Mouse (Mus musculus) neural tube, embryonic 11.5 days (tissue): ENCODE measurements around the gene Gm20388. TPM values are rescaled to one million over a fixed set of nuclear protein-coding genes. Genes with fewer than 3 reads are reported as not detected.

Experiments
- ATAC-seq: fragments of 200-750 bp; cut with Nextera tagmentation; 2 replicates; pipeline ENCODE4 v1.8.0; 2017; ENCODE audit warnings: moderate number of reproducible peaks, mild to moderate bottlenecking, moderate TSS enrichment, moderate library complexity; ENCODE audit not compliant: insufficient read depth, low FRiP score, low TSS enrichment
- DNase-seq: peaks from one replicate; pipeline ENCODE4 v3.0.0-alpha.2; 2015; ENCODE audit warnings: low spot score
- H3K27ac ChIP-seq: fragments of 300-500 bp; sonication (generic); 2 replicates; pipeline ENCODE4 v1.5.1; 2014; ENCODE audit warnings: low read depth, mild to moderate bottlenecking, low read length
- H3K27me3 ChIP-seq: fragments of 300-500 bp; sonication (generic); 2 replicates; pipeline ENCODE4 v1.6.1; 2014; ENCODE audit warnings: mild to moderate bottlenecking, low read length, mixed read lengths; ENCODE audit not compliant: control insufficient read depth, insufficient read depth
- H3K36me3 ChIP-seq: fragments of 300-500 bp; sonication (generic); 2 replicates; pipeline ENCODE4 v1.6.1; 2014; ENCODE audit warnings: mild to moderate bottlenecking, low read length, moderate library complexity, mixed read lengths; ENCODE audit not compliant: control insufficient read depth, insufficient read depth
- H3K4me1 ChIP-seq: fragments of 300-500 bp; sonication (generic); 2 replicates; pipeline ENCODE4 v1.6.1; 2014; ENCODE audit warnings: low read length, mixed read lengths; ENCODE audit not compliant: control insufficient read depth, insufficient read depth
- H3K4me2 ChIP-seq: fragments of 300-500 bp; sonication (generic); 2 replicates; pipeline ENCODE4 v1.6.1; 2014; ENCODE audit warnings: low read depth, mild to moderate bottlenecking, moderate library complexity
- H3K4me3 ChIP-seq: fragments of 300-500 bp; sonication (generic); 2 replicates; pipeline ENCODE4 v1.5.1; 2014; ENCODE audit warnings: low read depth, low read length
- H3K9ac ChIP-seq: fragments of 300-500 bp; sonication (generic); 2 replicates; pipeline ENCODE4 v1.6.1; 2014; ENCODE audit warnings: mild to moderate bottlenecking, low read length
- H3K9me3 ChIP-seq: fragments of 300-500 bp; sonication (generic); 2 replicates; pipeline ENCODE4 v1.6.1; 2016; ENCODE audit warnings: low read length; ENCODE audit not compliant: control insufficient read depth
- WGBS: fragments of 180-500 bp; shearing (Covaris S2); extraction: QIAGEN DNeasy Blood & Tissue Kit; methylation state at CpG from one replicate; pipeline ENCODE4 v1.1.7; 2014; 5-methylcytosine and 5-hydroxymethylcytosine counted together
- polyA plus RNA-seq: library from polyadenylated mRNA; unstranded; fragments of >200 nt; fragmentation: Nextera tagmentation; extraction: Ambion mirVana; gene quantifications from 2 replicates; pipeline ENCODE4 v1.2.1, GENCODE M21; 2014

Gene Gm20388
- polyA plus RNA-seq, 1 experiment from 2014 or later: not detected

DNA sequence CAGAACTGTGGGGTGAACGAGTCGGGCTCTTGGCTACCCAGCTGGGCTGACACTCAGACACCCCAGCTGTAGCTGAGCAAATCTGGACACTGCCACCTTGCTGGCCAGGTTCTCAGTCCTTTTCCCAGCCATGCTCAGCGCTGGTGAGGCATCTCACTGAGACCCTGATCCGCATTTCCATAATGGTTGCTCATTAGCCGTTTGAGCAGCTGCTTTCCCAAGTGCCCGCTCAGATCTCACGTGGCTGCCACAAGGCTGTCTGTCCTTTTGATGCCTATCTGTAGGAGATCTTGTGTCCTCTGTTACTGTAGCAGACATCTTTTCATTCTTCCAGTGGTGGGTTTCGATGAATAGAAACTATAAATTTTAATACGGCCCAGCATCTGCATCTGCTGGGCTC lies 3830.6 kb downstream of the Gm20388 start:
- H3K4me1 ChIP-seq: peaks cover 4% of the 10 kb centered on the region; the same call in 1 of the 2 replicates
- 63% methylated on average over 9 of the region's 9 CpGs for WGBS
- no peaks in the 10 kb centered on the region for H3K36me3 ChIP-seq
- no peaks in the 10 kb centered on the region for H3K27me3 ChIP-seq
- H3K9ac ChIP-seq: no peak overlapping the region
- DNase-seq: no peak
- ATAC-seq: no peak
- H3K9me3 ChIP-seq: no peaks in the 10 kb centered on the region
- H3K4me3 ChIP-seq: no peak overlapping the region
- no peak overlapping the region for H3K27ac ChIP-seq
- no peak overlapping the region for H3K4me2 ChIP-seq

DNA sequence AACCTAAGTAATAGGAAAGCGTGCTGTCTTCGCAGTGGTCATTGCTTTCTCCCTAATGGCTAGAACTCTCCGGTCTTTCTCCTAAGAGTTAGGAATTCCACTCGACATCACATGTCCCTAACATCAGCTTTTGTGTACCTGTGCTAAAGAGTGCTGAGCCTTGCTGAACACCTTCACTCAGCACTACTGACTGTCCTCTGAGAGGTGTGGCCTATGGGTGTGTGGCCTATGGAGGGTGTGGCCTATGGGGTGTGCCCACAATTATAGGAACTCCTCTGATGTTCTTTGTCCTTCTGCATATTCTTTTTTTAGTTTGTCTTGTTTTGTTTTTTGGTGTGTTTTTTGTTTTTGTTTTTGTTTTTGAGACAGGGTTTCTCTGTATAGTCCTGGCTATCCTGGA lies 3835.8 kb downstream of the Gm20388 start:
- no peaks in the 10 kb centered on the region for H3K4me1 ChIP-seq
- H3K4me3 ChIP-seq: no peak overlapping the region
- 89% methylated on average over 4 of the region's 4 CpGs for WGBS
- H3K27me3 ChIP-seq: no peaks in the 10 kb centered on the region
- ATAC-seq (no peak), DNase-seq (no peak)
- no peaks in the 10 kb centered on the region for H3K9me3 ChIP-seq
- H3K27ac ChIP-seq: no peak overlapping the region
- no peaks in the 10 kb centered on the region for H3K36me3 ChIP-seq
- H3K4me2 ChIP-seq: no peak overlapping the region
- H3K9ac ChIP-seq: no peak overlapping the region

DNA sequence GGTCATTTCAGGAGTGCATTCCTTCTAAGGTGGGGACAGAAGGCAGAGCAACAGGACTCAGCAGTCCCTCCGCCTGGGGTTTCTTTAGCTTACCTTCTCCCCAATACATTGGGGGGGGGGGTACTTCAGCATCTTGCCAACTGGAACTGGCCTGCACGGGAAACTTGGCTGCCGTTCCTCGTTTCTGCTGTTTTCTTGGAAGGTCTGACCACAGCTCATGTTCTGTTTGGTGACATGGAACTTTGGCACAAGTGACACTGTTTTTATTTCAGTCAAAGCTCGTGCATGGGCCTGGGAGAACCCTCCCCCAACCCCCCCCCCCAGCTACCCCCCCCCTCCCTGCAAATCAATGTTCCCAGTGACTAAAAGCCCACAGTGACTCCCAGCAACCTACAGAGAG lies 3837.1 kb downstream of the Gm20388 start:
- H3K36me3 ChIP-seq: no peaks in the 10 kb centered on the region
- 66% methylated on average over 5 of the region's 5 CpGs for WGBS
- no peaks in the 10 kb centered on the region for H3K9me3 ChIP-seq
- 0 out of 2 replicates have a peak, but pooled peaks cover under 1% of the 10 kb centered on the region for H3K4me1 ChIP-seq
- no peak for ATAC-seq
- no peak overlapping the region for H3K4me2 ChIP-seq
- no peak overlapping the region for H3K4me3 ChIP-seq
- H3K27ac ChIP-seq: no peak overlapping the region
- H3K9ac ChIP-seq: no peak overlapping the region
- no peak for DNase-seq
- H3K27me3 ChIP-seq: no peaks in the 10 kb centered on the region

DNA sequence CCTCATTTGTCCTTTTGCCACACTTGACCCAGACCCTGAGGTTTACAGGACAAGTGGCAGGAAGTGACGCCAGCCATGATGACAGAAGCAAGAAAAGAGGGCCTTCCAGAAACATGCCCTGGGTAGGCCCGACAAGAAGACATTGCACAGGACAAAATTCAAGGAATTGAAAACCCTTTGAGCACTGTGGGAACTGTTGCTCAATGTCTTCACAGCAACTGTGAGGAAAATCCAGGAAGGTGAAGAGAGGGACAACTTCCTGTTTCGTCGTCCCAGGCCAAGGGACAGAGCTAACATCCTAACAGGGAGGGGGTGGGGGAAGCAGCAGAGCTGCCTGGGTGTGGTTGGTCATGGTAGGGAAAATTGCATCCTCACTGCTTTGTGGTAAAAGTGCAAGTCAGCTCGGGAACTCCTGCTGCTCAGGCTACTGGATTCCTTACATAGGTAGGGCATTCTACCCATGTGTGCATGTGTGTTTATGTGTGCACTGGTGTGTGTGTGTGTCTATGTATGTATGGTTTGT lies 3839.6 kb downstream of the Gm20388 start:
- no peak overlapping the region for H3K27ac ChIP-seq
- ATAC-seq: no peak
- no peaks in the 10 kb centered on the region for H3K27me3 ChIP-seq
- peaks cover 11% of the 10 kb centered on the region for H3K4me1 ChIP-seq
- DNase-seq: no peak
- H3K36me3 ChIP-seq: no peaks in the 10 kb centered on the region
- no peak overlapping the region for H3K4me3 ChIP-seq
- no peak overlapping the region for H3K9ac ChIP-seq
- 77% methylated on average over 5 of the region's 5 CpGs for WGBS
- no peak overlapping the region for H3K4me2 ChIP-seq
- H3K9me3 ChIP-seq: no peaks in the 10 kb centered on the region

DNA sequence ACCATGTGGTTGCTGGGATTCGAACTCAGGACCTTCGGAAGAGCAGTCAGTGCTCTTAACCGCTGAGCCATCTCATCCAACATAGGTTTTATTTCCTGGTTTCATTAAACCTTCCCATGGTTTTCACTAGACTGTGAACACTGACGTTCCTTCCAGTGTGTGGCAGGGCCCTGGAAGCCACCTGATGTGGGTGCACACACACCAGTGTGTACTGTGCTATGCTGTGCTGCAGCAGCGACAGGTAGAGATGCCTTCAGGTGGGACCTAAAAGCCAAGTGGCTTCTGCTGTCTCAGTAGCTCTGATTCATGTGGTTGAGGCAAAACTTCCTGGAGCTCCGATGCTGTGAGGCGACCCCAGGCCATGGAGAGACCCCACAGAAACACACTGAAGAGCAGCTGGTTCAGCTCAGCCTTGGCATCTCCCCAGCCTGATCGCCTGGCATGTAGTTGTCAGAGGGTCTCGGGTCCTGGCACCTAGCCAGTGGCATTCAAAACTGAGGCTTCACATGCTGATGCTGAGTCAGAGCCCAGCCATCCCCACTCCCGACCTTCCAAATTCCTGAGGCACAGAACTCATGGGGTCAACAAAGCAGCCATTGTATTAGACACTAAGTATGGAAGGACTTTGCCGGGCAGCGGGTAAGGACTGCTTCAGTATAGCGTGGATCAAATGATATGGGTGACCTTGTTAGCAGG lies 3842.3 kb downstream of the Gm20388 start:
- H3K4me3 ChIP-seq: no peak overlapping the region
- no peaks in the 10 kb centered on the region for H3K9me3 ChIP-seq
- no peaks in the 10 kb centered on the region for H3K36me3 ChIP-seq
- no peak overlapping the region for H3K4me2 ChIP-seq
- H3K27me3 ChIP-seq: no peaks in the 10 kb centered on the region
- 0 out of 2 replicates have a peak overlapping the region, but pooled peaks have one; percentile 20 for H3K27ac ChIP-seq
- H3K9ac ChIP-seq: no peak overlapping the region
- DNase-seq: peak; percentile 67
- no peak for ATAC-seq
- H3K4me1 ChIP-seq: peaks cover 11% of the 10 kb centered on the region
- WGBS: 54% methylated on average over 13 of the region's 13 CpGs

DNA sequence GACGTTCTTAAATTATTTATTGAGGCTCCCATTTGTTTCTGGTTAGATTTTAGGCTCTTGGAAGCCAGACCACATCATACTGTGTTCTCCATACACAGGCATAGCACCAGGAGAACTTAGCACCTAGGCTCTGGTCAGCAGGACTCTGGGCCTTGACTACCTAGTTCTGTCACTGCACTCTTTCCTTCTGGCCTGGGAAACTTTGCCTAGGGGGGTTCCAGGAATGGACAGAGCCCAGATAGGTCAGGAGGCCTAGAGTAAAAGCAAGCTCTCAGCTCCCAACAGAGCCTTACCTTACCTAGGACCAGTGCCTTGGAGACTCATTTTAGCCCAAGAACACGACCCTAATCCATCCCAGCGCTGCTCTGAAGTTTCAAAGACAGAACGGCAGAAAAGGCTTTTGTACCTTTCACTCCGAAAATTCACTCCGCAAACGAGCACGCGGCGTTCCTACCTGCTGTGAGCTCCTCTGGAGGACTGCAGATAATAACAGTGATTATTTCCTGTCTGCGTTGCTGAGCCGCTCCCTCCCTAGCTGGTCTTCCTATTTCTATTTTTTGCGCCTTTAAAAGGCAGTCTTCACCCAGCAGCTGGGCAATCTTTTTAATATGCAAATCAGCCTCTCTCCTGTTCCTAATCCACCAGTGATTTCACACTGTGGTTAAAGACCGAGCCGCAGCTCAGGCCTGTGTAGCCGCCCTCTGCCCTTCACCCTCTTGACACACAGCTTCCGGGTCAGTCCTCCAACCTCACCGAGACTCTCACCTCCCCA lies 3843.1 kb downstream of the Gm20388 start:
- DNase-seq: peak; percentile 21
- peaks cover 11% of the 10 kb centered on the region for H3K4me1 ChIP-seq
- no peaks in the 10 kb centered on the region for H3K36me3 ChIP-seq
- 16% methylated on average over 18 of the region's 18 CpGs for WGBS
- peak overlapping the region; percentile 22; the same call in 1 of the 2 replicates for H3K9ac ChIP-seq
- no peak overlapping the region for H3K4me3 ChIP-seq
- peak overlapping the region; percentile 24 for H3K4me2 ChIP-seq
- H3K9me3 ChIP-seq: no peaks in the 10 kb centered on the region
- H3K27me3 ChIP-seq: no peaks in the 10 kb centered on the region
- ATAC-seq: no peak
- H3K27ac ChIP-seq: peak overlapping the region; percentile 20; the same call in 1 of the 2 replicates

DNA sequence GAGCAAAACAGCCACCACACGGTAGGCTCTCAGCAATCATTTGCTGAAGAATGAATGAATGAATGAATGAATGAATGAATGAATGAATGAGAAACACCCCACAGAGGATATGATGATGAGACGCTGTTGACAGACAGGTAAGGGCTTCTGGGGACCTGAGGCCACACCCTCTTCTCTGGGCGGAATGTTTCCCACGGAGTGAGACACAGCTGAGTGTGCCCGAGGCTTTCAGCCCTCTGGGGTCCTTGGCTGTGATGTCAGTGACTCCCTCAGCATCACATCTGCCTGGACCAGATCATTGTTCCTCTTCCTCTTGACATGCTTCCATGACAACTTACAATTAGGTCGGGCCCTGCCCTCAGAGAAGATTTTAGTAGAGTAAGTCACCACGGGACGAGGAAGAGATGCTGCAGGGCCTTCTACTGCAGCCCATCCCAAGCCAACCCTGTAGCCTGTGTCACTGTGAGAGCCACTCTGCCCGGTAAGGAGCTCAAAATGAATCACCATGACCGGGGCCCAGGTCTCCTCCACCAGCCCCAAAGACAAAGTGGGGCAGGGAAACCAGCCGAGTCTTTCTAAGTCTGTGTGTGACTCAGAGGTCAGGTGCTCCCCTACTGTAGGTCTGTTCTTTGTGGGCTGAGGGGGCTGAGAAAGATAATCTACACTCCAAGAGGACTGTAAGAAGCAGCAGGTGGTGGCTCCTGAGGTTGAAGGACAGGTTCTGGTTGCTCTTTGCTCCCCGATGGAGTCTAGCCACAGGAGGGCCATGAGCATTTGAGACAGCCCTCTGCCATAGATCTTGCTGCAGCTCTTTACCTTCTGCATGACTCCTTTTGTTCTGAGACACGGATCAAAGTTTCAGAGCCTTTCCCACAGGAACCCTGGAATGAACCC lies 3844.1 kb downstream of the Gm20388 start:
- Histone ChIP-seq H3K27me3 (no peaks in the 10 kb centered on the region), H3K27ac (no peak overlapping the region), H3K4me2 (no peak overlapping the region), H3K9ac (no peak overlapping the region), H3K4me1 (peaks cover 11% of the 10 kb centered on the region), H3K4me3 (no peak overlapping the region), H3K36me3 (no peaks in the 10 kb centered on the region), H3K9me3 (no peaks in the 10 kb centered on the region)
- 73% methylated on average over 13 of the region's 13 CpGs for WGBS
- DNase-seq (no peak), ATAC-seq (no peak)

DNA sequence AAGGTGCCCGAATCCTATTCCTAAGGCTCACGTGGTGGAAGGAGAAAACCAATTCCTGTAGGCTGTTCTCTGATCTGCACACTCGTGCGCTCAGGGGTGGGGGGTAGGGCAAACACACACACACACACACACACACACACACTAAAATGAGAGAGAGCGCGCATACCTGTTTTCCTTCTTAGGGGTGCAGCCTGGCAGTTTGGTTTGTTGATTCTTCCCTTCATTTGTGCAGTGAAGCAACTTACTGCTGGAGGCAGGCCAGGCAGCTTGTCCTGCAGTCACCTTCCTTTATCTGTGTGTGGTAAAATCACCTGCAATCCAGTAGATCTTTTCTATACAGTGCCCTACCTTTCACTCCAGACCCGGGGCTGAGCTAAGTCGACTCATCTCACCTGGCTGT lies 3846.3 kb downstream of the Gm20388 start:
- H3K4me1 ChIP-seq: peaks cover 23% of the 10 kb centered on the region

More for the DNA sequence above, 3846.3 kb downstream of the Gm20388 start:
- H3K9ac ChIP-seq: no peak overlapping the region
- no peaks in the 10 kb centered on the region for H3K27me3 ChIP-seq
- H3K36me3 ChIP-seq: no peaks in the 10 kb centered on the region
- H3K9me3 ChIP-seq: no peaks in the 10 kb centered on the region
- no peak overlapping the region for H3K27ac ChIP-seq
- no peak overlapping the region for H3K4me3 ChIP-seq
- DNase-seq (no peak), ATAC-seq (no peak)
- no peak overlapping the region for H3K4me2 ChIP-seq
- WGBS: 89% methylated on average over 8 of the region's 8 CpGs
